Mouse (Mus musculus): Measurements from ENCODE around the gene Hoxb6. TPM values are rescaled to one million over a fixed set of nuclear protein-coding genes. Genes with fewer than 3 reads are reported as not detected.

Gene Hoxb6
- polyA plus RNA-seq, 1 experiment, result 8.3 TPM

- H3K27me3 ChIP-seq (ENCODE audit: control insufficient read depth, insufficient read depth, low read length), result peaks cover 82% of the 10 kb centered on the region
- no peak for TF ChIP-seq POLR2A (IDR thresholded peaks at IDR 0.05; ENCODE audit: low read depth, low read length)
- no peak for TF ChIP-seq CTCF (IDR thresholded peaks at IDR 0.05; ENCODE audit: extremely low read depth, insufficient read length, insufficient replicate concordance, low read depth, low read length)
- peaks cover 7% of the 10 kb centered on the region; the same call in 1 of the 2 replicates for H3K4me1 ChIP-seq (ENCODE audit: control insufficient read depth, insufficient read depth, insufficient read length, low read length)
- no peak overlapping the region for H3K27ac ChIP-seq (ENCODE audit: insufficient read depth, low read depth, low read length)
- H3K36me3 ChIP-seq (ENCODE audit: control insufficient read depth, insufficient read depth, low read length), result no peaks in the 10 kb centered on the region
- H3K4me3 ChIP-seq (ENCODE audit: low read depth, low read length), result peak overlapping the region; percentile 67
- WGBS, result 2% methylated on average over 66 of the region's 66 CpGs
These were observed 6.8 kb downstream of the Hoxb6 start for GRCm38 (mm10) chr11:96298895-96299667.

GRCm38 (mm10) chr11:96299781-96300180 lies 7.5 kb downstream of the Hoxb6 start:
- Histone ChIP-seq H3K4me3 (ENCODE audit: low read depth, low read length) (peak overlapping the region; percentile 67), H3K27me3 (ENCODE audit: control insufficient read depth, insufficient read depth, low read length) (peaks cover 84% of the 10 kb centered on the region)

GRCm38 (mm10) chr11:96300354-96301063 lies 8.2 kb downstream of the Hoxb6 start:
- no peak for TF ChIP-seq POLR2A (IDR thresholded peaks at IDR 0.05; ENCODE audit: low read depth, low read length)
- TF ChIP-seq CTCF (IDR thresholded peaks at IDR 0.05; ENCODE audit: extremely low read depth, insufficient read length, insufficient replicate concordance, low read depth, low read length), result no peak
- Histone ChIP-seq H3K4me1 (ENCODE audit: control insufficient read depth, insufficient read depth, insufficient read length, low read length) (peaks cover 5% of the 10 kb centered on the region; the same call in 1 of the 2 replicates), H3K27me3 (ENCODE audit: control insufficient read depth, insufficient read depth, low read length) (peaks cover 81% of the 10 kb centered on the region), H3K27ac (ENCODE audit: insufficient read depth, low read depth, low read length) (no peak overlapping the region), H3K36me3 (ENCODE audit: control insufficient read depth, insufficient read depth, low read length) (no peaks in the 10 kb centered on the region), H3K4me3 (ENCODE audit: low read depth, low read length) (peak overlapping the region; percentile 67)
- WGBS, result 22% methylated on average over 35 of the region's 35 CpGs

More at GRCm38 (mm10) chr11:96299781-96300180, 7.5 kb downstream of the Hoxb6 start:
- Histone ChIP-seq H3K27ac (ENCODE audit: insufficient read depth, low read depth, low read length) (no peak overlapping the region), H3K4me1 (ENCODE audit: control insufficient read depth, insufficient read depth, insufficient read length, low read length) (peaks cover 7% of the 10 kb centered on the region; the same call in 1 of the 2 replicates), H3K36me3 (ENCODE audit: control insufficient read depth, insufficient read depth, low read length) (no peaks in the 10 kb centered on the region)
- no peak for TF ChIP-seq POLR2A (IDR thresholded peaks at IDR 0.05; ENCODE audit: low read depth, low read length)
- TF ChIP-seq CTCF (IDR thresholded peaks at IDR 0.05; ENCODE audit: extremely low read depth, insufficient read length, insufficient replicate concordance, low read depth, low read length), result no peak
- 15% methylated on average over 9 of the region's 9 CpGs for WGBS

GRCm38 (mm10) chr11:96301064-96301431 lies 8.8 kb downstream of the Hoxb6 start:
- Histone ChIP-seq H3K27ac (ENCODE audit: insufficient read depth, low read depth, low read length) (no peak overlapping the region), H3K36me3 (ENCODE audit: control insufficient read depth, insufficient read depth, low read length) (no peaks in the 10 kb centered on the region), H3K4me3 (ENCODE audit: low read depth, low read length) (no peak overlapping the region), H3K4me1 (ENCODE audit: control insufficient read depth, insufficient read depth, insufficient read length, low read length) (peaks cover 4% of the 10 kb centered on the region; the same call in 1 of the 2 replicates), H3K27me3 (ENCODE audit: control insufficient read depth, insufficient read depth, low read length) (peaks cover 77% of the 10 kb centered on the region)
- WGBS, result 45% methylated on average over 10 of the region's 10 CpGs
- TF ChIP-seq POLR2A (IDR thresholded peaks at IDR 0.05; ENCODE audit: low read depth, low read length) (no peak), CTCF (IDR thresholded peaks at IDR 0.05; ENCODE audit: extremely low read depth, insufficient read length, insufficient replicate concordance, low read depth, low read length) (no peak)

- H3K4me1 ChIP-seq (ENCODE audit: control insufficient read depth, insufficient read depth, insufficient read length, low read length), result peaks cover 4% of the 10 kb centered on the region; the same call in 1 of the 2 replicates
- no peak for TF ChIP-seq CTCF (IDR thresholded peaks at IDR 0.05; ENCODE audit: extremely low read depth, insufficient read length, insufficient replicate concordance, low read depth, low read length)
- TF ChIP-seq POLR2A (IDR thresholded peaks at IDR 0.05; ENCODE audit: low read depth, low read length), result no peak
- H3K27ac ChIP-seq (ENCODE audit: insufficient read depth, low read depth, low read length), result no peak overlapping the region
- WGBS, result 26% methylated on average over 15 of the region's 15 CpGs
- no peaks in the 10 kb centered on the region for H3K36me3 ChIP-seq (ENCODE audit: control insufficient read depth, insufficient read depth, low read length)
- H3K27me3 ChIP-seq (ENCODE audit: control insufficient read depth, insufficient read depth, low read length), result peaks cover 73% of the 10 kb centered on the region
- no peak overlapping the region for H3K4me3 ChIP-seq (ENCODE audit: low read depth, low read length)
These were observed 9.6 kb downstream of the Hoxb6 start for GRCm38 (mm10) chr11:96301837-96302236.

GRCm38 (mm10) chr11:96302381-96303150 lies 10.3 kb downstream of the Hoxb6 start:
- no peak overlapping the region for H3K27ac ChIP-seq (ENCODE audit: insufficient read depth, low read depth, low read length)
- no peak overlapping the region for H3K4me3 ChIP-seq (ENCODE audit: low read depth, low read length)
- peaks cover 67% of the 10 kb centered on the region for H3K27me3 ChIP-seq (ENCODE audit: control insufficient read depth, insufficient read depth, low read length)
- TF ChIP-seq CTCF (IDR thresholded peaks at IDR 0.05; ENCODE audit: extremely low read depth, insufficient read length, insufficient replicate concordance, low read depth, low read length) (no peak), POLR2A (IDR thresholded peaks at IDR 0.05; ENCODE audit: low read depth, low read length) (no peak)
- H3K36me3 ChIP-seq (ENCODE audit: control insufficient read depth, insufficient read depth, low read length), result no peaks in the 10 kb centered on the region
- H3K4me1 ChIP-seq (ENCODE audit: control insufficient read depth, insufficient read depth, insufficient read length, low read length), result peaks cover 4% of the 10 kb centered on the region; the same call in 1 of the 2 replicates
- WGBS, result 45% methylated on average over 23 of the region's 23 CpGs

Data from small intestine, adult 2 months (tissue).